Mouse (Mus musculus): ENCODE measurements around the gene Igf1r. TPM values are rescaled to one million over a fixed set of nuclear protein-coding genes. Genes with fewer than 3 reads are reported as not detected.

Gene Igf1r
- polyA plus RNA-seq, 1 experiment = 16.9 TPM

DNA sequence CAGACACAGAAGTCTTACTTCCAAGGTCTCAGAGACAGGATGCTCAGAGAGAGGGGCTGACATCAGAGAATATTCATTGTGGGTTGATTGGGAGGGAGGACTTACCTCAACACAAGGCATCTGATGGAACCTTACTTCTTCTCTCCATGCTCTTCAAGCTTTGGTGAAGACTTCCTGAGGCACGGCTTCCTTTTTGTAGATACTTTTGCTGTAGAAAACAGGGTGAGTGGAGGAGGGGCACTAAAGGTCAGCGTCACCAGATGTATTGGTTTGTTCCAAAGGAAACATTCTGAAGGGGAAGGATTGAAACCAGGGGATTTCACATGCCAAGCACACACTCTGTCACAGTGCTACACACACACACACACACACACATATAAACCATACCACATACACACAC, 186.8 kb downstream of the Igf1r start:
- no peak for DNase-seq
- TF ChIP-seq POLR2A (IDR thresholded peaks at IDR 0.05; ENCODE audit: borderline replicate concordance, extremely low read depth, low read depth, low read length) = no peak
- TF ChIP-seq CTCF (IDR thresholded peaks at IDR 0.05; ENCODE audit: insufficient read depth, low read length) = no peak
- no peak overlapping the region for H3K4me3 ChIP-seq (replicated peaks; ENCODE audit: extremely low read depth, low read depth, low read length)
- peaks cover 5% of the 10 kb centered on the region for H3K4me1 ChIP-seq (ENCODE audit: control insufficient read depth, insufficient read depth, low read length)
- WGBS = 26% methylated on average over 2 of the region's 2 CpGs

DNA sequence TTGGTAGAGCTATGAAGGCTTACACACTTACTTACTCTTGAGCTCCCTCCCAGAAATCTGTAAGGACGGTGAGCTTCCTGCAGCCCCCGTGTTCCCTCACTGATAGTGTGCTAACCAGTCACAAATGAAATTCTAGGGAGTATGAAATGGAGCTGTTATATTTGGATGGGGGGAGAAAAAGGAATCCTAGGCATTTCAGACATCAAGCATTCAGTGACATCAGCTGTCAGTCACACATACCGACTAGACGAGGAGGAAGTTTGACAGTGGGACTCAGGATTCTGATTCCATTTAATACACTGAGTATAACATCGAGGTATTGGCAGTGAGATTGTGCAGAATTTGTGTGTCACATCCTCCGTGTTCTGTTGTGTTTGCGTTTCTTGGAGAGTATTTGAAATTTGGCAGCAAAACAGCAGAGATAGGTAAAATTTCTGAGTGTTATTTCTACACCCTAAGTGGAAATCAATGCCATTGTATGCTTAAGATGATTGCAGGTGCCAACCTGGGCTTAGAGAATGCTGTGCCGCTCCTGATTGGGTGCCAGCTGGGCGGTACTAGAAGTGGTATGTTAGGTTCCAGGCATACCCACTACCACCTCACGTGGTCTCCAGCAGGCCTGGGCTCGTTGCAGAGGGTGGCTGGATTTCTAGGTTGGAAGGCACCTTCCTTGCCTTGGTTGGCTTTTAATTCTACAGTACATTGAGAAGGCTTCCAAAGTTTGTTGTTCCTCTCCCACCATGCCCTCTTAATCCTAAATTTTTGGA, 187.6 kb downstream of the Igf1r start:
- Histone ChIP-seq H3K4me3 (replicated peaks; ENCODE audit: extremely low read depth, low read depth, low read length) (no peak overlapping the region), H3K4me1 (ENCODE audit: control insufficient read depth, insufficient read depth, low read length) (peaks cover 9% of the 10 kb centered on the region)
- TF ChIP-seq CTCF (IDR thresholded peaks at IDR 0.05; ENCODE audit: insufficient read depth, low read length) (no peak), POLR2A (IDR thresholded peaks at IDR 0.05; ENCODE audit: borderline replicate concordance, extremely low read depth, low read depth, low read length) (no peak)
- WGBS = 52% methylated on average over 11 of the region's 11 CpGs
- DNase-seq = no peak

DNA sequence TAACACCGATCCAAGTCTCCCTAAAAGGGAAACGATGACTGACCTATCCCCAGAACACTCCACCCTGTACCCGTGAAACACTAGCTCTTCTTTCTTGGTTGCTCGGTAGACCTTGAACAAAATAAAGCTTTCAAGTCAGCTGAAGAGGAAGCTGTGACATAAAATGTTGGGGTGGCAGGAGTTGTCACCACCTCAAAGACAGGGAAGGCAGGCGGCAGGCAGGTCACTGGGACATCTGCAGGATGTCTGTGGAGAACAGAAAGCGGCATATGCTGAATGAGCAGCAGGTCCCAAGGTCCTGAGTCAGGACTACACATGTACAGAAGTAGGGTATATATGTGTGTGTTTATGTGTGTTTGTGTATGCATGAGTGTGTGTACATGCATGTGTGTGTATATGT, 191.6 kb downstream of the Igf1r start:
- 59% methylated on average over 6 of the region's 6 CpGs for WGBS
- DNase-seq = no peak
- Histone ChIP-seq H3K4me3 (replicated peaks; ENCODE audit: extremely low read depth, low read depth, low read length) (no peak overlapping the region), H3K4me1 (ENCODE audit: control insufficient read depth, insufficient read depth, low read length) (peaks cover 12% of the 10 kb centered on the region)
- TF ChIP-seq CTCF (IDR thresholded peaks at IDR 0.05; ENCODE audit: insufficient read depth, low read length) (no peak), POLR2A (IDR thresholded peaks at IDR 0.05; ENCODE audit: borderline replicate concordance, extremely low read depth, low read depth, low read length) (no peak)

DNA sequence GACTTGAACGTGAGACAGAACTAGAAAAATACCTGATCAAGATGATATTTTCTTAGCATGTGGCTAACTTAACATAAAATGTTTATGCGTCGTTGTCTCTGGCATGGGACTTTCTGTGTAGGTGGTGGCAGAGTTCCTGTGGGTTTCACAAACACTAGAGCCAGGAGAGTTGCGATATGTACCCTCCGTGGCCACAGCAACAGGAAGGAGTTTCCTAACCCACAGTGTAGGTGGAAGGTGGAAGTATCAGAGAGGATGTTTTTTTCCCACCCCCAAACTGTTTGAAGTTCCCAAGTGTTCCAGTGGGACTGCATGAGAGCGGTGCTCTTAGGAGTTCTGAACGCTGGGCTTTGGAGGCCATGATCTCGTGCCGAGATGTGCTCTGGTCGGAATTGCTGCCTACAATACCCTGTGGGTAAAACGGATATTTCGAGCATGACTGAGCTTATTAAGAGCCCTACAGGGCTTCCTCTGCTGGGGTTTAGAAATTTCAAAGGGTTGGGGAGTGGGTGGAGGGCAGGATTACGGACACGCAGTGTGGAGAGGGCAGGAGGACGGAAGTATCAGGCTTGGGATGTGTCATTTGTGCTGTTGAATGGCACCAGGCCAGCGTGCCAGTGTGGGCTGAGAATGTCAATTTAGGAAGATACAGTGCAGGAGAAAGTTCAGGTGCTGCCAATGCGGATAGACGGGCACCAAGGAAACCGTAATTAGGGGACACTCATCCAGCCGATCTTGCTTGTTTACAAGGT, 195.8 kb downstream of the Igf1r start:
- H3K4me1 ChIP-seq (ENCODE audit: control insufficient read depth, insufficient read depth, low read length) = peaks cover 15% of the 10 kb centered on the region
- TF ChIP-seq CTCF (IDR thresholded peaks at IDR 0.05; ENCODE audit: insufficient read depth, low read length) = no peak
- TF ChIP-seq POLR2A (IDR thresholded peaks at IDR 0.05; ENCODE audit: borderline replicate concordance, extremely low read depth, low read depth, low read length) = no peak
- DNase-seq = no peak
- WGBS = 50% methylated on average over 20 of the region's 20 CpGs
- H3K4me3 ChIP-seq (replicated peaks; ENCODE audit: extremely low read depth, low read depth, low read length) = no peak overlapping the region

DNA sequence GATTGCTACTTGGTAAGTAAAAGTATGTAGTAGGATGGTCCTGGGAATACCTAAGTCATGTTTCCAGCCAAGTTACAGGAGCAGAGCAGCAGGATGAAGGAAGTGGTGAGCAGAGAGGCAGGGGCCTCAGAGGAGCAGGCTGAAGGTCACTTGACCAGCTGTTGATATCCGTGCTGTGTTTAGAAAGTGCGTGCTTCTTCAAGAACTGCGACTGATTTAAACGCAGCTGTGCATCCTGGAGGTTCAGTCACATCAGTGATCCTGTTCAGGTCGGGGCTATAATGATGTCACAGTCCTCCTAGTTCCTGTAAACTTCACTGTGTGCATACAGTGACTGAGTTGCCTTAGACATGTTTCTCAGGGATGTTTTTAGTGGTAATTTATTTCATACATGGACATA, 199.3 kb downstream of the Igf1r start:
- H3K4me3 ChIP-seq (replicated peaks; ENCODE audit: extremely low read depth, low read depth, low read length) = no peak overlapping the region
- TF ChIP-seq POLR2A (IDR thresholded peaks at IDR 0.05; ENCODE audit: borderline replicate concordance, extremely low read depth, low read depth, low read length) (no peak), CTCF (IDR thresholded peaks at IDR 0.05; ENCODE audit: insufficient read depth, low read length) (no peak)
- 13% methylated on average over 5 of the region's 5 CpGs for WGBS
- H3K4me1 ChIP-seq (ENCODE audit: control insufficient read depth, insufficient read depth, low read length) = peaks cover 18% of the 10 kb centered on the region
- DNase-seq = no peak

DNA sequence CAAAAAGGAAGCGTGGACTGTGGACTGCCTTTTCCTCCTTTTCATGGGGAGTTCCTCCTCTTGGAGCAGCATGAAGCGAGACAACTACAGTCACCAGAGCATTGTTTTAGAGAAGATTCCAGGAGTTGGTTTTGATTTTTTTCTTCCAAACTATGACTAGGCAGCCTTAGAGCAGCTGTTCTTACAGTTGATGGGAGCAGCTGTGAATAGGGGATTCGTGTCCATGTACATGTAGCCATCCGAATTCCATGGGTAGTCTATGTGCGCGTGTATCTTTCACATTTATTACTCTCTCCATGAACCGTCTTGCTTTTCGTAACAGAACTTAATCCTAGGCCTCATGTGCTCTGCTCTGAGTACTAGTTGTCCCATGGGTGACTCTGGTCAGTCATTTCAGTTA, 199.8 kb downstream of the Igf1r start:
- WGBS = 79% methylated on average over 8 of the region's 8 CpGs
- Histone ChIP-seq H3K4me3 (replicated peaks; ENCODE audit: extremely low read depth, low read depth, low read length) (no peak overlapping the region), H3K4me1 (ENCODE audit: control insufficient read depth, insufficient read depth, low read length) (peaks cover 18% of the 10 kb centered on the region)
- TF ChIP-seq CTCF (IDR thresholded peaks at IDR 0.05; ENCODE audit: insufficient read depth, low read length) (no peak), POLR2A (IDR thresholded peaks at IDR 0.05; ENCODE audit: borderline replicate concordance, extremely low read depth, low read depth, low read length) (no peak)
- no peak for DNase-seq

DNA sequence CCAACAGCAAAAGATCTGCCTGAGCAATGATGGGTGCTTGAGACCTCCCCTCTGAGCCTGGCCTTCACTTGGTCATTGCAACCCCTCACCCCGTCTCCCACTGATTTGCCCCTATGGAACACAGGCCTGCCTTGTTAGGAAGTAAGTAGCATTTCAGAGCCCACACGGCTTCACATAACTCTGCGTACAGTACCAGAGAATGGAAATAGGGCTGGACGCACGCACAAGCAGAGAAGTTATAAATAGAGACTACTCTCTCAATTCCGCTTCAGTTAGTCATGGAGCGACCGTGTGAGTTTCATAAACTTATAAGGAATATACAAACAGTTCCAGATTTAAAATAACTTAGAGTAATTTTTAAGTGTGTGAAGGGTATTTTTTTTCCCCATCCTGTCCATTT, 200.6 kb downstream of the Igf1r start:
- no peak for DNase-seq
- TF ChIP-seq POLR2A (IDR thresholded peaks at IDR 0.05; ENCODE audit: borderline replicate concordance, extremely low read depth, low read depth, low read length) (no peak), CTCF (IDR thresholded peaks at IDR 0.05; ENCODE audit: insufficient read depth, low read length) (no peak)
- 71% methylated on average over 8 of the region's 8 CpGs for WGBS
- Histone ChIP-seq H3K4me3 (replicated peaks; ENCODE audit: extremely low read depth, low read depth, low read length) (no peak overlapping the region), H3K4me1 (ENCODE audit: control insufficient read depth, insufficient read depth, low read length) (peaks cover 18% of the 10 kb centered on the region)

DNA sequence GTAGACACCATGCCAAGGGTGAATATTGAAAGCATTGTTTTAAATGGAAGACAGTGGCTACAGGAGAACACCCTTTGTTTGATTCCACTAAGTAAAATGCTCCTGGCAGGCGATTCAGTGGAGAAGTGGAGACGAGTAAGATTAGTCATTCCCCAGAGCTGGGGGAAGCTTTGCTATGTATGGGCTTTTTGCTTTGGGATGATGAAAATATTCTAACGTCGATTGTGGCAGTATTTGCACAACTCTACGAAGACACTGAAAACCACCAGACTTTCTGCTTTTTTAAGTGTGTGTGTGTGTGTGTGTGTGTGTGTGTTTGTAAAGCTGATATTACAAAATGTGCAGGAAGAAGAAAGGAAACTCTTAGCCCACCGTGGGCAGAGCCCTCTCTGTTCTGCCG, 202.0 kb downstream of the Igf1r start:
- no peak for TF ChIP-seq CTCF (IDR thresholded peaks at IDR 0.05; ENCODE audit: insufficient read depth, low read length)
- TF ChIP-seq POLR2A (IDR thresholded peaks at IDR 0.05; ENCODE audit: borderline replicate concordance, extremely low read depth, low read depth, low read length) = no peak
- WGBS = 22% methylated on average over 7 of the region's 7 CpGs
- Histone ChIP-seq H3K4me1 (ENCODE audit: control insufficient read depth, insufficient read depth, low read length) (peaks cover 15% of the 10 kb centered on the region), H3K4me3 (replicated peaks; ENCODE audit: extremely low read depth, low read depth, low read length) (no peak overlapping the region)
- DNase-seq = no peak

DNA sequence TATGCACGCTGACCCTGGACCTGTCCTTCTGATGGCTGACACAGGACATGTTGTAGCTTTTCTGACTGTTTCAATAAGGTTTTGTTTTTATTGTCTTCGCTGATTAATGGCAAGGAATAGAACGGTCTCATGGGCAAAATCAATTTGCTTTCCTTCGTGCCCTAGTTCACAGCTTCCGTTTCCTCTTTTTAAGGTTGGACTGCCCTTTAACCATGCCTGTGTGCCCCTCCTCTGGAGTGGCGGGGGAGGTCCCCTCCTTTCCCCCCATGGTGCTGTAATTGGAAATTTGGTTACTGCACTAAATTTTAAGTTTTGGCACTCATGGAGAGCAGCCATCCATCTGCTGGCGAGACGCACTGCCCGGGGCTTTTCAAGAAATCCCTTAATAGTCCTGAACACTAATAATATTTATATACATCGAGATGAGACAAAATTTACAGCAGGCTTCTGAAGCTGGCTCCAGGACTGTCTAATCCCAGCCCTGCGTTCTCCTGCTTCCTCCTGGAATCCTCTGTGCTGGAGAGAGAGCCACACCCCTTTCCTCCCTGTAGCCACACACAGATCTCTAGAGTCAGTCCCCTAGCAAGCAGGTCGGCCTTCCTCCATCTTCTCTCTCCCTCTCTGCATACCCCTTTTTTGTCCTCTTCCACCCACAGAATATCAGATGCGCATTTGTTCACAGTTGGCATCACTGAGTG, 207.6 kb downstream of the Igf1r start:
- Histone ChIP-seq H3K4me3 (replicated peaks; ENCODE audit: extremely low read depth, low read depth, low read length) (no peak overlapping the region), H3K4me1 (ENCODE audit: control insufficient read depth, insufficient read depth, low read length) (peaks cover 6% of the 10 kb centered on the region)
- no peak for DNase-seq
- whole genome bisulfite sequencing = 43% methylated on average over 13 of the region's 13 CpGs
- TF ChIP-seq CTCF (IDR thresholded peaks at IDR 0.05; ENCODE audit: insufficient read depth, low read length) (no peak), POLR2A (IDR thresholded peaks at IDR 0.05; ENCODE audit: borderline replicate concordance, extremely low read depth, low read depth, low read length) (no peak)

Data from lung, adult 2 months (tissue).